Mouse (Mus musculus): ENCODE measurements around the gene Fxyd2.
A peak's percentile ranks its signal among the peaks of the same experiment; 100 is the strongest.

The Fxyd2 gene

GRCm38 (mm10) chr9:45429392-45429791 lies 29.9 kb downstream of the Fxyd2 start:
- no peak for DNase-seq (ENCODE audit: low spot score)

- DNase-seq (ENCODE audit: low spot score) = peak; percentile 38
These were observed 30.7 kb downstream of the Fxyd2 start for GRCm38 (mm10) chr9:45429951-45430697.

GRCm38 (mm10) chr9:45430698-45430959 lies 31.2 kb downstream of the Fxyd2 start:
- DNase-seq (ENCODE audit: low spot score) = no peak

DNA sequence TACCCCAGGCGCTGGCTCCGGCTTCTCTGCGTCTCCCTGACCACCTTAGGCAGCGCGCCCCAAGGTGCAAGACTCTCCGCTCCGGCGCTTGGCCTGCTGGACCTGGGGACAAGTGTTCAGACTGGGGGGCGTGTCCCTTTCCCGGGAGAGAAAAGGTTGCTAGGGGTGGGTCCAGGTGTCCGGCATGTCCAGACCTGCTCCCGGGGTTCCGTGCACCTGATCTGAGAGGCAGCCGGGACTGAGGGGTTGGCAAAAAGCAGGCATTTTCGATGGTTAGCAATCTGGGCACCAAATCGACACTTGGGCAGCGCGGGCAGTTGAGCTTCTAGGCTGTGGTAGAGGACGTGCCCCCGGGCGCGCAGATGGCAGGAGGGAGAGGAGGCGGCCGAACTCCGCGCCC lies 31.7 kb downstream of the Fxyd2 start:
- no peak for DNase-seq (ENCODE audit: low spot score)

DNA sequence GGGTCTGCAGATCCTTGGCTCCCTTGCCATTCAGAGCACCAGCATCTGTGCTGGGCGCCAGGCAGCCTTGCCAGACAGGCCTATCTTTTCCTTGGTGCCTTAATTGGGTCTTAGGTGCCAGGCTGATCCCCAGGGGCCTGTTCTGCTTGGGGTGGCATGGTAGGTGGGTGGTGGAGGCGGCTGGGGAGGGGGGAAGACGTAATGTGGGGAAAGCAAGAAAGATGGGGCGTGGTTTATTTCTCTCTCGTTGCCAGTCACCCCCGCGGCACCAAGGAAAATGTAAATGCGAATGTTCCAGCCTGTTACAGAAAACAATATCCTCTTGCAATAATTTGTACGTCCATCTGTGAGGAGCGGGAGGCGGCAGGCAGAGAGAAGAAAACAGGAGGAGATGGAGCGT lies 33.2 kb downstream of the Fxyd2 start:
- no peak for DNase-seq (ENCODE audit: low spot score)

DNA sequence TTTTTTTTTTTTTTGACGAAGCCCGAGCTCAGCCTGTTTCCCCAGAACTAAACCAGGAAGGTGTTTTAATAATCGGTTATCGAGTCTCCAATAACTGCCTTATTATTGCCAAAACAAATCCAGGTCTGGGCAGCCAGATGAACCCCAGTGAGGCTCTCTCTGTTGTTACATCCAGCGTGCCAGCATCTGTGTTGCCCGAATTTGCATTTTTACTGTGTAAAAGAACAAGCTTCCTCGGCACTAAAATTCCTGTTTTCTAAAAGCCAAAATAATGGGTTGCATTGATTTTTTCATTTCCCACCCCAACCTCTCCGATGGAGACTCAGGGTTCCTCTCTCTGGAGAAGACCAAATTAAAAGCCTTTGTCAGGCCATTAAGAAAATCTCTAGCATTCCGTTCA lies 33.6 kb downstream of the Fxyd2 start:
- no peak for DNase-seq (ENCODE audit: low spot score)

- no peak for DNase-seq (ENCODE audit: low spot score)
These were observed 34.7 kb downstream of the Fxyd2 start for GRCm38 (mm10) chr9:45434171-45434570.

DNA sequence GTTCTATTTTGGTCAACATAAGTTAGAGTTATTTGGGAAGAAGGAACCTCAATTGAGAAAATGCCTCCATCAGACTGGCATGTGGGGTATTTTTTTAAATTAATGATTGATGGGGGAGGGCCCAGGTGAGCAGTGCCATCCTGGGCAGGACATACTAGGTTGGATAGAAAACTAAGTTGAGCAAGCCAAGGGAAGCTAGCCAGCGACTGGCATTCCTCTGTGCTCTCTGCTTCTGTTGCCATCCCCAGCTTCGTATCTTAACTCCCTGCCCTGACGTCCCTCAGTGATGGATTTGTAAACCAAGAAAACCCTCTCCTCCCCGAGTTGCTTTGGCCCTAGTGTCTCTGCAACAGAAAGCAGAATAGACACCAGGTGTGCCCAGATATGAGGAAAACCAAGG lies 39.6 kb downstream of the Fxyd2 start:
- DNase-seq (ENCODE audit: low spot score) = no peak

DNA sequence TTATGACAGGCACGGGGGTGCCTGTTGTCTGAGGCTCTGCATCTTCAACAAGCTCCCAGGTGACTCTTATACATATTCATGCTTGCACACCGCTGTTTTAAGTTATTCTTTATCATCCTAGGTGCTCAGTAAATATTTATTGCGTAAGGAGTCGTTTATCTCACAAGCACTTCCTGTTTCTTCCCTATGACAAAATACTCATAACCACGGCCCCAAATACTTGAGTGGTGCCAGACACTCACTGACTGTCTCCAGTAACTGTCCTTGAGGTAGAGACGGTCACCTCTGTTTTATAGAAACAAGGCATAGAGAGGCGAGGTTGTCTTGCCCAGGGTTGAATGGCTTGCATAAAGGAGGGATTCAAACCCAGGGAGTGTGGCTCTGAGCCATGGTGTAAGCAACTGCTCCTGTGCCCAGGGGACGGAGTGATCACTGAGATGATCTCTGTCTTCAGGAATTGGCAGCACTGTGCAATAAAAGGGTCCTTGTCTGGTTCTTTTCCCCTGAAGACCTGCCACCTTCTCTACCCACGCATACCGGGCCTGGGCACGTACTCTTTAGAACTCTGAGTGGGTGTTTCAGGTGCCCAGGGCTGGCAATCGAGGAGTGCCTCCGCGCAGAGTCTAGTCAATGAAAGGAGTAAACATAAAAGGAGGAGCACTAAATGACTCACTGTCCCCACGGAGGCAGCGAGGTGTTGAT lies 40.8 kb downstream of the Fxyd2 start:
- DNase-seq (ENCODE audit: low spot score) = no peak

GRCm38 (mm10) chr9:45444251-45444798 lies 44.9 kb downstream of the Fxyd2 start:
- no peak for DNase-seq (ENCODE audit: low spot score)

DNA sequence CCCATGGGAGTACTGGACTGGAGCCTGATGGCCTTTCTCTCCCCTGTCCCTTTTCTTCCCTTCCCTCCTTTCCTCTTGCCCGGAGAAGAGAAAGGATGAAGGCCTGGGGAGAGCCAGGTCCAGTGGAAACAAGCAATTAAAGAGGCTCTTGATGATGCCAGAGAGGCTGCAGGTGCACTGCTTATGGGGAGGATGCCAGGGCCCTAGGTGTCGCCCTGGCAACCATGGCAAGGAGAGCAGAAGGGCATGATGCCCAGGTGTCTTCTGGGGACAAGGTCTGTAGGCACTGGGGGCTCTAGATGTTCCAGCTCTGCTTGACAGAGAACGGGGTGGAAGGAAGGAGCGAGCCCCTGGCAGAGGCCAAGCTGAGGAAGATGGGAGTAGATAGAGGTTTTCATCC lies 50.2 kb downstream of the Fxyd2 start:
- DNase-seq (ENCODE audit: low spot score) = no peak

DNA sequence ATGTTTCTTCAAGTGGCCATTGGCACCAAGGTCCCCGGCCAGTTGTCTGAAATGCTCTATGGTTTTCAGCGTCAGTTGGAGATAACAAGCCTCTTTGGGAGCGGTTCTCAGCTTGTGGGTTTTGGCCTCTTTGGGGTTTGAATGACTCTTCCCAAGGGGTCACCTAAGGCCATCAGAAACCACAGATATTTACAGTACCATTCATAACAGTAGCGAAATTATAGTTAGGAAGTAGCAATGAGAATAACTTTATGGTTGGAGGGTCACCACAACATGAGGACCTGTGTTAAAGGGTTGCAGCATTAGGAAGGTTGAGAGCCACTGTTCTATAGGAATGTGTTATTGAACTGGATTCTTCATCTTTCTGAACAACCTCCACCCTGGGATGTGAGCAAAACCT lies 51.9 kb downstream of the Fxyd2 start:
- DNase-seq (ENCODE audit: low spot score) = no peak

GRCm38 (mm10) chr9:45454032-45454431 lies 54.6 kb downstream of the Fxyd2 start:
- no peak for DNase-seq (ENCODE audit: low spot score)

- DNase-seq (ENCODE audit: low spot score) = no peak
These were observed 55.6 kb downstream of the Fxyd2 start for GRCm38 (mm10) chr9:45454889-45455610.

GRCm38 (mm10) chr9:45457200-45457599 lies 57.7 kb downstream of the Fxyd2 start:
- DNase-seq (ENCODE audit: low spot score) = no peak

GRCm38 (mm10) chr9:45458363-45458762 lies 58.9 kb downstream of the Fxyd2 start:
- DNase-seq (ENCODE audit: low spot score) = no peak

All from retina, embryonic 14.5 days (tissue).